Mouse (Mus musculus) midbrain, postnatal 0 days (tissue): ENCODE measurements around the gene Srrm2. TPM values are rescaled to one million over a fixed set of nuclear protein-coding genes. Genes with fewer than 3 reads are reported as not detected.
A peak's percentile ranks its signal among the peaks of the same experiment; 100 is the strongest.

ENCODE experiments used
- ATAC-seq: fragments of 200-750 bp; cut with Nextera tagmentation; 2 replicates; pipeline ENCODE4 v1.8.0; 2017; ENCODE audit warnings: moderate number of reproducible peaks, mild to moderate bottlenecking, moderate TSS enrichment, moderate library complexity; ENCODE audit not compliant: low FRiP score
- DNase-seq: peaks from one replicate; pipeline ENCODE4 v3.0.0-alpha.2; 2015; ENCODE audit warnings: low spot score
- H3K27ac ChIP-seq: fragments of 300-500 bp; sonication (generic); 2 replicates; pipeline ENCODE4 v1.5.1; 2014; ENCODE audit warnings: low read depth, mild to moderate bottlenecking, low read length, mixed read lengths
- H3K27me3 ChIP-seq: fragments of 300-500 bp; sonication (generic); 2 replicates; pipeline ENCODE4 v1.6.1; 2014; ENCODE audit warnings: low read length, control low read depth, mixed read lengths; ENCODE audit not compliant: insufficient read depth
- H3K36me3 ChIP-seq: fragments of 300-500 bp; sonication (generic); 2 replicates; pipeline ENCODE4 v1.6.1; 2014; ENCODE audit warnings: low read length, control low read depth, mixed read lengths; ENCODE audit not compliant: insufficient read depth
- H3K4me1 ChIP-seq: fragments of 300-500 bp; sonication (generic); 2 replicates; pipeline ENCODE4 v1.6.1; 2014; ENCODE audit warnings: mild to moderate bottlenecking, control low read depth, antibody characterized with exemption, low read length, mixed read lengths; ENCODE audit not compliant: insufficient read depth
- H3K4me2 ChIP-seq: fragments of 300-500 bp; sonication (generic); 2 replicates; pipeline ENCODE4 v1.6.1; 2014; ENCODE audit warnings: low read depth, mild to moderate bottlenecking, low read length, mixed read lengths; ENCODE audit not compliant: poor library complexity, severe bottlenecking
- H3K4me3 ChIP-seq: fragments of 300-500 bp; sonication (generic); 2 replicates; pipeline ENCODE4 v1.5.1; 2014; ENCODE audit warnings: low read depth, mild to moderate bottlenecking, low read length, moderate library complexity
- H3K9ac ChIP-seq: fragments of 300-500 bp; sonication (generic); replicated peaks from 2 replicates; pipeline ENCODE4 v1.6.1; 2014; ENCODE audit warnings: mild to moderate bottlenecking, low read length, moderate library complexity, mixed read lengths; ENCODE audit not compliant: poor library complexity, severe bottlenecking
- H3K9me3 ChIP-seq: fragments of 300-500 bp; sonication (generic); 2 replicates; pipeline ENCODE4 v1.6.1; 2016; ENCODE audit warnings: low read length, control low read depth
- CTCF ChIP-seq: IDR thresholded peaks from 2 replicates; pipeline ENCODE4 v1.5.1; 2016; ENCODE audit warnings: antibody characterized with exemption, mild to moderate bottlenecking
- WGBS: fragments of 180-500 bp; shearing (Covaris S2); extraction: QIAGEN DNeasy Blood & Tissue Kit; methylation state at CpG from one replicate; pipeline ENCODE4 v1.1.7; 2014; 5-methylcytosine and 5-hydroxymethylcytosine counted together
- polyA plus RNA-seq: library from polyadenylated mRNA; unstranded; fragments of >200 nt; fragmentation: Nextera tagmentation; extraction: Ambion mirVana; gene quantifications from 2 replicates; pipeline ENCODE4 v1.2.1, GENCODE M21; 2015
- total RNA-seq: library from RNA; depleted of rRNA; stranded (reverse); fragments of >200 nt; gene quantifications from 2 replicates; pipeline ENCODE4 v1.2.3, GENCODE M21; 2014

Srrm2 gene
- total and polyA plus RNA-seq, 2 experiments from 2014 or later = 162 to 443 TPM

DNA sequence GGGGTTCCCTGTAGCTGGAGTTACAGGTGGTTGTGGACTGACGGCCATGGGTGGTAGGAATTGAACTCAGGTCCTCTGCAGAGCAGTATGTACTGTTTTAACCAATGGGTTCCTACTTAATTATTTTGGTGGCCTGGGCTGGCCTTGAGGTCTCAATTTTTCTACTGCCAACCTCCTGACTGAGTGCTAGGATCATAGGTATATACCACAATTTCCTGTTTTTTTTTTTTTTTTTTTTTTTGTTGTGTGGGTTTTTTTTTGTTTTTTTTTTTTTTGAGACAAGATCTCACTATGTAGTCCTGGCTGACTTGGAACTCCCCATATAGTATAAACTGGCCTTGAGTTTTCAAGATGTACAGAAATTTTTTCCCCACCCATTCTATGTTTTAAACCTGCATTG is 40.9 kb downstream of the Srrm2 start:
- H3K36me3 ChIP-seq = no peaks in the 10 kb centered on the region

DNA sequence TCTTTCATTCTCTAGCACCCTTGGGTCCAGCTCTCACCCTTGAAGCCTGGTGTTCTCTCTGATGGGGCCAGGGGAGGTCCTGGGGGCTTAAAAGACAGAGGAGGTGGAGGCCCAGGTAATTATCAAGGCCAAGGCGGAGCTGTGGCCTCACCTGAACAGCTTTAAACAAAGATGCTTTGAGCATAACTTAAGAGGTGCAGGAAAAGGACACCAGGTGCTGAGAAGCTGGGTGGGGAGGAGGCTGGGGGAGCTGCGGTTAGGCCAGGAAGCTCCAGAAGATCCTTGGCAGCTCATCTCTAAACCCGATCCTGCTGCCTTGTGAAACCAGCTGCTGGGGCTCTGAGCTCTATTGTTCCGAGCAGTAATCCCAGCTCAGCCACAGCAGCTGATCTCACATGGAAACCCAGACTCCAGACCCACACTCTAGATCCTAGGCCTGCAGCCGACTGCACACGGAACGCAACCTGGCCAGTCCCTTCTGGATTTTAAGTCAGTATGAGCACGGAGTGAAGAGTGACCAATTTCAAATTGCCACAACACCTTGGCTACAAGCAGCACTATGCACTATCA is 45.8 kb downstream of the Srrm2 start, which contains the start of gene Prss33:
Gene Prss33 (minus strand): TSS at position 51 of the 570 bp plus-strand sequence.
- ATAC-seq (no peak), DNase-seq (no peak)
- Histone ChIP-seq H3K36me3 (no peaks in the 10 kb centered on the region), H3K27me3 (0 out of 2 replicates have a peak, but pooled peaks cover 5% of the 10 kb centered on the region), H3K4me1 (no peaks in the 10 kb centered on the region), H3K9me3 (no peaks in the 10 kb centered on the region), H3K27ac (no peak within 1 kb of the TSS), H3K9ac (no peak within 1 kb of the TSS), H3K4me3 (no peak within 1 kb of the TSS), H3K4me2 (no peak within 1 kb of the TSS)
- no peak for TF ChIP-seq CTCF
- WGBS = 32% methylated on average over 8 of the region's 8 CpGs

More for the DNA sequence above, 40.9 kb downstream of the Srrm2 start:
- Histone ChIP-seq H3K27me3 (0 out of 2 replicates have a peak, but pooled peaks cover 5% of the 10 kb centered on the region), H3K9me3 (no peaks in the 10 kb centered on the region), H3K27ac (no peak overlapping the region), H3K4me3 (no peak overlapping the region), H3K4me1 (peaks cover 13% of the 10 kb centered on the region), H3K4me2 (no peak overlapping the region), H3K9ac (no peak overlapping the region)
- TF ChIP-seq CTCF = no peak
- 97% methylated on average over 1 of the region's 1 CpGs for whole genome bisulfite sequencing
- no peak for ATAC-seq
- no peak for DNase-seq

DNA sequence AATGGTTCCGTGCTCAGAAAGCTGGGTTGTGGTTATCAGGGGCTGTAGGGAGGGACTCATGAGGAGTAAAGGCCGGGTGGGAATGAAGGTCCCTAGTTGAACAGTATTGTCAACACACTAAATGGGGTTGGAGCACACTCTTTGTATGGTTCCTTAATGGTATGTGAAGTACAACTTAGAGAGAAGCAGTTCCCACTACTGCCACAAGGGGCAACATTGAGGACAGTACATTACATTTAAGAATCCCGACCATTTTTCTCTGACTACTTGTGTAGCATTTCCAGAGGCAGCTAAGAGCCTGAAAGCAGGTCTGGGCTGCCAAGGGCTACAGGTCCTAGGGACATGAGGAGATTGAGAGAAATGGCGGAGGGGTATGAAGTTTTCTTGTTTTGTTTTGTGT is 50.8 kb downstream of the Srrm2 start:
- no peaks in the 10 kb centered on the region for H3K27me3 ChIP-seq
- TF ChIP-seq CTCF = peak; percentile 86
- no peak overlapping the region for H3K27ac ChIP-seq
- peak; percentile 79 for DNase-seq
- no peak overlapping the region for H3K9ac ChIP-seq
- H3K4me2 ChIP-seq = no peak overlapping the region
- WGBS = 31% methylated on average over 4 of the region's 4 CpGs
- H3K4me3 ChIP-seq = no peak overlapping the region
- no peaks in the 10 kb centered on the region for H3K4me1 ChIP-seq
- no peak for ATAC-seq
- H3K9me3 ChIP-seq = no peaks in the 10 kb centered on the region
- no peaks in the 10 kb centered on the region for H3K36me3 ChIP-seq

DNA sequence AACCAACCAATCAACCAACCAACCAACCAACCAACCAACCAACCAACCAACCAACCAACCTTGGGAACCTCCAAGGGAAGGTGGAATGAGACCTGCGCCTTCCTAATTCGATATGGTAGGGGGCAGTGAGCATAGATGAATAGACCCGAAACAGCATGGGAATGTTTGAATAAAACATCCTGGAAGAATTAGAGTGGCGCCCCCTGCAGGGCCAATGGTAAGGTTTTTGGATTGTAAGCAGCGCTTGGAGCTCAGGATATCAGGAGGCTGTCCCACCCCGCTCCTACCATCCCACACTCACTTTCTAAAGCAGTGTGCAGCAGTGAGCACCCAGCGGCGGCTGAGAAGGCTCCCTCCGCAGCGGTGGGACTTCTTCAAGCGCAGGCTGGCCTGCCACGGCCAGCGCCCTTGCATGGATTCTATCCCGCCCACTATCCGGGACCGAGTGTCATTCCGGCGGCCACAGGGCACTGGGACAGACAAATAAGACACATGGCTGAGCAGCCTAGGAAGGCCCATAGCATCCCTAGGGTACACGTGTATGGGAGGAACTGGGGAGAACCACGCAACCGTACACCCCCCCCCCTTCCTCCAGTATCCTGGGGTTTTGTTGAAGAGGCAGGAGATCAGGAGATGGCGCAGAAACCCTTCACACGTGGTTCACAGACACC is 52.9 kb downstream of the Srrm2 start:
- Histone ChIP-seq H3K27ac (no peak overlapping the region), H3K4me1 (no peaks in the 10 kb centered on the region), H3K9ac (no peak overlapping the region), H3K27me3 (no peaks in the 10 kb centered on the region), H3K4me3 (no peak overlapping the region), H3K4me2 (no peak overlapping the region), H3K36me3 (no peaks in the 10 kb centered on the region), H3K9me3 (no peaks in the 10 kb centered on the region)
- no peak for ATAC-seq
- no peak for DNase-seq
- WGBS = 48% methylated on average over 23 of the region's 23 CpGs
- TF ChIP-seq CTCF = peak; percentile 27; the same call in 1 of the 2 replicates

DNA sequence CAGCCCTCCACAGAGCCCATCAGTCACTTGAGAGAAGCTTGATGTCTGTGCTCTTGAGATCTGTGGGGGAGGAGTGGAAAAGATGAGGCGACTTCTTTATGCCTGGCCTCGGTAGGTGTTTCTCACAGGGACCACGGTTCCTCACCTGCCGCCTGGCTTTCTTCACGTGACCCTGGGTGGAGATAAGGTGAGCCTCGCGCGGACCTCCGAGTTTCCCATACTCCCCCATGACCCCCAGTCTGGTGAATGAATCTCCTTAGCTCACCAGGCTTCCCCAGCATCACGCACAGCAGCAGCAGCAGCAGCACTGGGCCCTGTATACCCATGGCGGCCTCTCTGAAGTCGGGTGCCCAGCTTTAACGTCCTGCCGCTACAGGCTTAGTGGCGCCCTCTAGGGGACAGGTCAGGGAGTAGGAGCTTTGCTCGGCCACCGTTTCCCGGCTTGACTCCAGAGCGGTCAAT is 53.5 kb downstream of the Srrm2 start, which contains the start of the genes Prss32 and Prss41:
Gene Prss32 (plus strand): TSS at position 44 of the 462 bp plus-strand sequence.
Gene Prss41 (minus strand): TSS at position 361 of the 462 bp plus-strand sequence.
- 10% methylated on average over 19 of the region's 19 CpGs for WGBS

DNA sequence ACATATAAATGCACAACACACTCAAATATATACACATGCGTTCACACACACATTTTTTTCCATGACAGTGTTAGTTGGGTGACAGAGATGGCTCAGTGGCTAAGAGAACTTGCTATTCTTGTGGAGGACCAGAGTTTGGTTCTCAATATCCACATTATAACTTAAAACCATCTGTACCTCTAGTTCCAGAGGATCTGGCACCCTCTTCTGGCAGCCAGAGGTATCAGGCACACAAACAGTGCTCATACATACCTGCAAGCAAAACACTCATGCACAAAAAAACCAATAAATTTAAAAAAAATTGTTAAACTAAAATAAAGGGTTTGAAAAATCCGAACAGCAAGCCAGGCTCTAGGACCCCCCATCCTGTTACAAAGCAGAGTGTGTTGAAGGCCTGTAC is 59.7 kb downstream of the Srrm2 start:
- no peaks in the 10 kb centered on the region for H3K27me3 ChIP-seq
- ATAC-seq = no peak
- peak; percentile 41 for TF ChIP-seq CTCF
- no peaks in the 10 kb centered on the region for H3K36me3 ChIP-seq
- H3K9me3 ChIP-seq = no peaks in the 10 kb centered on the region
- H3K4me3 ChIP-seq = no peak overlapping the region
- no peak overlapping the region for H3K27ac ChIP-seq
- no peaks in the 10 kb centered on the region for H3K4me1 ChIP-seq
- H3K9ac ChIP-seq = no peak overlapping the region
- H3K4me2 ChIP-seq = no peak overlapping the region
- DNase-seq = no peak
- WGBS = 53% methylated on average over 2 of the region's 2 CpGs

More for the DNA sequence above, 53.5 kb downstream of the Srrm2 start, which contains the start of the genes Prss32 and Prss41:
- Histone ChIP-seq H3K27ac (no peak within 1 kb of the TSS), H3K9me3 (no peaks in the 10 kb centered on the region), H3K36me3 (no peaks in the 10 kb centered on the region), H3K4me1 (no peaks in the 10 kb centered on the region), H3K4me3 (no peak within 1 kb of the TSS), H3K4me2 (no peak within 1 kb of the TSS), H3K27me3 (no peaks in the 10 kb centered on the region), H3K9ac (no peak within 1 kb of the TSS)
- ATAC-seq (0 out of 2 replicates have a peak, but pooled peaks have one; percentile 47), DNase-seq (no peak)
- peak; percentile 62 for TF ChIP-seq CTCF
